Mouse (Mus musculus) frontal cortex, adult (tissue): ENCODE measurements around the gene Olfr921.

Source experiments
- ATAC-seq: cut with Nextera tagmentation; 2 replicates; pipeline ENCODE4 v1.9.2; 2017; ENCODE audit warnings: mild to moderate bottlenecking, moderate library complexity, mixed read lengths; ENCODE audit not compliant: low TSS enrichment

Olfr921 gene

DNA sequence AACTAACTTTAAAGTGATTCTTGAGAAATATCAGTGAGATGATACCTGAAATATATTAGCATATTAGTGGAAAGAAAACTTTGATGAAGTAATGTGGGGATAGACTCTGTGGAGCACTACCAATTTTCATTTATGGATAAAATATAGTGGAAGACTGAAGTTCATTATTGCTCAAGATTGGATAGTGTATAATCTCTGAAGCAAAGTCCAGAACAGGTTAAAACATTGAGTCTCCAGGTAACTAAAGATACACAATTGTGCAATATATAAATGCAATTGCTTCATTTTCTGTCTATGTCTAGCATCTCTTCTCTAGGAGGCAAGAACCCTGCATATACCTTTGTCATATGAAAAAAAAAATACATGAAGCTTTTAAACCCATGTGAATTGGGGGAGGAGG lies at the start of gene Olfr921:
Gene Olfr921, plus strand, starts transcription at position 301 of the 400 bp plus-strand sequence.
- ATAC-seq, result no peak

DNA sequence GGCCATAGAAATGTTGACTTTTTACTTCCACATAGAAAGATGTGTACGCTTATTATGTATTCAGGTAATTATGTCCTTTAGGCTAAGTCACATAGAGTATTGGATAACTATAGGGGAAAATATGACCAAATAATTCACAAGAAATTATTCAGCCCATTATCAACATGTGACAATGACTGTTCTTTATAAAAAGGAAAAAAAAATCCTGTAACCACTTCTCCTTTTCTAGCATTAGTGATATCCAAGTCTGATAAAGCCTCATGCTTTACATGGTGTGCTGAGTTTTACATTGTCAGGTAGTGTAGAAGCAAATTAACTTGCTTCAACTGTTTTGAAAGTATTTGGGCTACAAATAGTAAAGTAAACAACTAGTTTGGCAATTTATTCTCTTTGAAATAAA lies 48.8 kb upstream of the Olfr921 start:
- no peak for ATAC-seq

DNA sequence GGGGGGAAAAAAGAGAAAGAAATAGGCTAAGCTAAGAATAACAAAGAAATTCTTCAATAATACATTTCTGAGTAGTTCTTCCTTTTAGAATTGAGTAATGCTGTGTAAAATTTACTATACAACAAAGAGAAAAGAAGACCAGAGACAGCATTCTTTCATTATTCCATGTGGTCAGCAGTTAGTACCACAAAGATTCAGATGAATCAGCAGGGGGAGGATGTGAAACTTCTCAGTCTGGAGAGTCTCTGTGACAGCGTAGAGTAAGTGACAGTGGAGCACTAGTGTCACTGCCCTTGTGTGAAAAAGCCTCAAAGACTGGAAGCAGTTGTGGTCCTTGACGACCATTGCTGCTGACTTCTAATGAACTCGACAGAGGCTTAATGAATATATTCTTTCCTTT lies 44.6 kb upstream of the Olfr921 start:
- ATAC-seq, result no peak

DNA sequence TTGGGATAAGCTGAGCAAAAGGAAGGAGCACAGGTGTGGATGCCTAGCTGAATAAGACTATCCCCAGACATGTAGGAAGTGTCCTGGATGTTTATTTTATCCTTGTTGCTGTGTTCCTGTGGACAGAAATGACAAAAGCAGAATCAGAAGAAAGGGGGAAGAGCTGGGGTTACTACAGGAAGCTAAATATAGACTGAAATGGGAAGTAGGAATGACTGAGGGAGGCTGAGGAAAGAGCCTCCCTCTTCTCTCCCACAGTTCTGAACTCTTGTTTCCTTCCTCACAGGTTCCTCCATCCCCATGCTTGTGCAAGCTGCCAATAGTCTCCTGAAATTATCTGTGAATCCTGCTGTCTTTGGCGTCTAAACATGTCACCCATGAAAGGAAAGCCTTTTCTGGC lies 31.5 kb upstream of the Olfr921 start:
- no peak for ATAC-seq

DNA sequence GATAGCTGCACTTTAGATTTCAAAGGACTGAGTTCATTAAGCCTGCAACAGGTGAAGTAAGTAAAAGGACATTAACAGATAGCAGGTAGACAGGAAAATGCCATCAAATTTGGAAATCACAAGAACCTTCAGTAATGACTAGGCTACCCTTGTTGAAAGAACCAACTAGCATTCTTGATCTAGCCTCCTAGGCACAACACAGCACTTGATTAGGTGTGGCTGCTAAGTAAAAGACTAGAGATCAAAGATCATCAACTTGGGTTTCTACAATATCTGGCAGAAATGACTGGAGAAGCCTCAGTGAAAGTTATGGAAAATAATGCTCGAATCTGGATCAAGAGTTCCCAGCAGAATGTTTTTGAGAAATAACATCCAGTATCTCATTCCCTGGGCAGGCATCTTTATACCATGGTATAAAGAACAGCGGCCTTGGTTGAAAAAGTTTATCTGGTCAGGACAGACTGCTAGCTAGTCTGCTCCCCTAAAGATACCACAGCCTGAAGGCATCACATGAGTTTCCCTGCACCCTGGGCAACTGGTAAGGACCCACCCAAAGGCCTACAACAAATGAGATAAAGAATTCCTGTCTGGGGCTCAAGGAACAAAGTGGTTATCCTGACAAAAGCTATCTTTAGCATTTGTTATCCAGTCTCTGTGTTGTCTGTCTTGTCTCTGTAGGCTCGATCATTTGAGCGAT lies 28.1 kb upstream of the Olfr921 start:
- no peak for ATAC-seq

DNA sequence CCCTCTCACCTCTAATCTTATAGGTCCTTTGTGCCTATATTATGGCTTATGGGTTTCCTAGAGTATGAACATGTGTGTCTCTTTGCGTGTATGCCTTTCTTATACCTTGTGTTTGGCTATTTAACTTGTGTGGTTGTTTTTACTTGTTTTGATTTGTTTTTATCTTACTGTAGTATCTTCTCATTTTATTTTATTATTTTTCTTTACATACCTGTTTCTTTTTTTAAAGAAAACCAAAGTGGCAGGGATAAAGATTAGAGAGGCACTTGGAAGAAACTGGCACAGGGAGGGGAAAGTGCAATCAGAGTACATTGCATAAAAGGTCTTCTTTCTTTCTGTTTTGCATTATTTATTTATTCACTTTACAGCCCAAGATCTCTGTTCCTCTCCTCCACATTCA lies 20.9 kb upstream of the Olfr921 start, which contains the start of gene Olfr920:
Gene Olfr920, plus strand, starts transcription at position 301 of the 400 bp plus-strand sequence.
- ATAC-seq, result no peak

DNA sequence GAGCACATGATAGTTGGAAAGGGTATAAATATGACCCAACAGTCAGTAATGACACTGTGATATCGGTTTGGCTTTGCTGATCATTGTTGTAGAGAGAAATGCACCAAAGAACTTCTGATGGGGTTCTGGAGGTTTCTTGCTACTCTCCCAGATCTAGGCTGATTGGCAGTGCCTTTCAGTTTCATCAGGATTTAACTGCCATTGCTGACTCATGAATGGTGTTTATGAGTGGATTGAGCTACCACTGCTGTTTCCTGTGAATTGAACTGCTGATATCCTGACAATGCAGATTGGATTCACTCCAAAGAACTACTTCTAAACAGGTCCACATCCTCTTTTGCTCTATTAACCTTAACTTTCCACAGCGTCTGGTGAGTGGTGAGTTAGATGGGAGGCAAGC lies 19.8 kb downstream of the Olfr921 start:
- no peak for ATAC-seq

DNA sequence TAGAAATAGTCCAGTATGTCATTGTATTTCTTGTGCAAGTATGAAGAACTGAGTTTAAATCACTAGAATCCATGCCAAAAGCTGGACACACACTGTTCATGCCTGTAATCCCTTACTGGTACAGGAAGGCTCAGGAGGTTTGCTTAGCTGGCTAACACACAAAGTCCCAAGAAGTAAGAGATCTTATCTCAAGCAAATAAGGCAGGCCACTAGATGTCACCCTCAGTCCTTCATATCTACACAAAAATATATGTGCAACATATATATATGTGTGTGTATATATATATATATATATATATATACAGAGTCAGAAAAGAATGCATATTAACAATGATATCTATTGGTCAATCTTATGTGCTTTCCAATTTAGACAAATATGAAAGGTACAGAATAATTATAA lies 32.8 kb downstream of the Olfr921 start:
- peak; percentile 62; the same call in 1 of the 2 replicates for ATAC-seq

DNA sequence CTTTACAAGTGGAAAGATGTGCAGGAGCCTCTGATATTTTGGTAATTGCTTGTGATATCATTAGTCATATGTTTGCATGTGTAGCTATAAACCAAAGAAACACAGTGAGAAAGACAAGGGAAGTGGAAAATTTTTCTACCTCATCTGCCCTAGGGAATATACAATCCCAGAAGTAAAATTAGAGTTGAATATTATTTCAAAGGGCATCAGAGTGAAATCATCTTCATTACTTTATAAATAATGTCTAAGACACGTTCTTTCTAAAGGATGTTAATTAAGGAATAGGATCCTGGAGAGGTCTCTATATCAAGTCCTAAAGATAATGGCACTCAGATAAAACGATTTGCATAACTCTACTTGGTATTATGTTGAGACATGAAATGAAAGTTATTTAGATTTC lies 41.4 kb downstream of the Olfr921 start, which contains the start of gene Olfr922:
Gene Olfr922, plus strand, starts transcription at position 301 of the 400 bp plus-strand sequence.
- ATAC-seq, result no peak

DNA sequence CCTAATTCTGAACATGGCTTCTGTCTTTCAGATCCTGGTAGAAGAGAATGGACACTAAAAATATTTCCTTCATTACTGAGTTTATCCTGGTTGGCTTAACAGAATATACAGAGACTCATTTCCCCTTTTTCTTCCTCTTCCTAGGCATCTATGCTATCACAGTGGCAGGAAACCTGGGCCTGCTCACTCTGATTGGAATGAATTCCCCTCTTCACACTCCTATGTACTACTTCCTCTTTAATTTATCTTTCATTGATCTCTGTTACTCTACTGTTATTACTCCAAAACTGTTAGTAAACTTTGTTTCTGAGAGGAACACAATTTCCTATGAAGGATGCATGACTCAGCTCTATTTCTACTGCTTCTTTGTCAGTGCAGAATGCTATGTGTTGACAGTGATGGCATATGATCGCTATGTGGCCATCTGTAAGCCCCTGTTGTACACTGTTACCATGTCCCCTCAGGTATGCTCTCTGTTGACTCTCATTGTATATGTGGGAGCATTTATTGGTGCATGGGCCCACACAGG lies 42.7 kb downstream of the Olfr921 start:
- no peak for ATAC-seq

DNA sequence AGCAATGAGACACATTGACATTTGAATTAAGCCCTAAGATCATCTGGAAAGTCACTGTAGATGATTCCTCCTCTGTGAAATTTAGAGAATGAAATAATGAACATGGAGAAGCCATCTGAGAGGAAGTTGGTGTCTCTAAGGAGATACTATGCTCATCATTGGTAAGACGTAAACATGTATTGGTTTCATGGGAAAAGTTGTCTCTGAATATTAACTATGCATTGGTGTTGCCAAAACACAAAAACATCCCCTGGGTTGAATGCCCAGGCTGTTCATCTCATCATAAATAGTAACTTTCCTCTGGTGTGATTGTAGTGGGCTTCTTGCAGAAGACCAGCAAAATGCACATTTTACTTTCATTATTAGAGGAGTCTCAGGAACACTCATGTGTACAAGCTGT lies 53.4 kb downstream of the Olfr921 start, which contains the start of gene Olfr923:
Gene Olfr923, plus strand, starts transcription at position 301 of the 400 bp plus-strand sequence.
- no peak for ATAC-seq
